Comparison of ENCODE assay signal across 9 mouse cellular contexts in the genomic region with DNA sequence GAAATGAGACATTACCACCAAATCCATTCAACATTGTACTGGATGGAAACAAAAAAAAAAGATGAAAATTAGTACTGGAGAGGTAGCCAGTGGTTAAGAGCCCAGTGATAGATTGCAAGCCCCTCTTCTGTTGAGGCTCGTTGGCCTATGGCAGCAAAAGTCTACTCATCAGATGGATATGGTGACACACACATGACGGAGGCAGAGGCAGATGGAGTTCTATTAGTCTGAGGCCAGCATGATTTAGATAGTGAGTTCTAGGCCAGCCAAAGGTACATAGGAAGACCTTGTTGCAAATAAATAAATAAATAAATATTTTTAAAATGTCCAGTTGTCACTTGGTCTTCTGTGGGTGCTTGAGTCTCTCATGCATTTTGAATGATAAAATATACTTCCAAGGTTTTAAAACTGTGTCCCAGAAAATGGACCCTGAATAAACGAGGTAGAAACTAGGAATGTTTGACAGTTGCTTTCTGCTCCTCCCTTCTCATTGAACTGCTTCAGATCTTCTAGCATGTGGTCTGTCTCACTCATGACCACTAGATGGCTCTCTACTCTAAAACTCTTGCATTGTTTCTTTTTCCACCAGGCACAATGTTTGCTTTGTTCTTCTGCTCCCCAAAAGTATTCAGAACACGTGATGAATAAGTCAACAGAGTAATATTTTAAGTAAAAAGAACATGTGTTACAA.
DNase-seq lines count a peak whose midpoint lies in the region; ATAC-seq and TF ChIP-seq lines count a peak whose summit lies in the region.
"Had no signal": no experiment of that assay in that cellular context is flagged by ENCODE, and none has a peak within 500 bp of the region (broad histone marks: within the 10 kb centered on the region; RNA-seq: fewer than 3 reads in every experiment).

No protein-coding gene starts in this region.

- no peaks in the 10 kb centered on the region for H3K9me3 ChIP-seq in heart, postnatal 0 days (replicated peaks; ENCODE audit: control insufficient read depth, low read length)
- no peaks in the 10 kb centered on the region for H3K9me3 ChIP-seq in lung, postnatal 0 days (ENCODE audit: low read length)
- H3K9me3 ChIP-seq: limb, embryonic 12.5 days had no signal

- H3K4me1 ChIP-seq in heart, postnatal 0 days (ENCODE audit: control insufficient read depth, insufficient read depth): no peaks in the 10 kb centered on the region
- no peaks in the 10 kb centered on the region for H3K4me1 ChIP-seq in lung, postnatal 0 days (ENCODE audit: insufficient read depth, low read depth, low read length)
- H3K4me1 ChIP-seq: limb, embryonic 12.5 days had no signal

- peak; percentile 51 for DNase-seq in heart, postnatal 0 days (ENCODE audit: low spot score)
- DNase-seq in heart, postnatal 36 days: no peak
- peak; percentile 6 for DNase-seq in Patski (ENCODE audit: low read depth, low spot score)
- peak; percentile 24 for DNase-seq in heart, postnatal 4 days
- DNase-seq in lung, postnatal 0 days (ENCODE audit: low spot score): peak; percentile 75
- DNase-seq in B cell, adult 2 months: no peak
- no peak for DNase-seq in natural killer cell, adult 2 months (ENCODE audit: low spot score in 2 of 2)

- peak; percentile 67 for TF ChIP-seq CTCF in heart, postnatal 0 days (IDR thresholded peaks at IDR 0.05; ENCODE audit: low read depth)
- no peak for TF ChIP-seq CTCF in C2C12 (IDR thresholded peaks at IDR 0.05; ENCODE audit: control insufficient read depth, insufficient read depth, insufficient read length)
- peak; percentile 68 for TF ChIP-seq CTCF in Patski (IDR thresholded peaks at IDR 0.05)
- peak; percentile 71 for TF ChIP-seq CTCF in lung, postnatal 0 days (IDR thresholded peaks at IDR 0.05)

- no peaks in the 10 kb centered on the region for H3K79me3 ChIP-seq in C2C12 (ENCODE audit: low read depth)

- no peak for ATAC-seq in heart, postnatal 0 days (ENCODE audit: insufficient read depth, low read depth)
- peak; percentile 60 for ATAC-seq in Patski
- peak; percentile 26 for ATAC-seq in lung, postnatal 0 days

- H3K4me2 ChIP-seq in heart, postnatal 0 days (ENCODE audit: low read depth, low read length): no peak overlapping the region
- no peak overlapping the region for H3K4me2 ChIP-seq in lung, postnatal 0 days (replicated peaks; ENCODE audit: low read depth, low read length)
- H3K4me2 ChIP-seq: limb, embryonic 12.5 days had no signal

- in situ Hi-C loops in Patski (cut with MboI; ENCODE audit: low pct_unique_long_range_greater_than_20kb): no loop called here

- CTCF ChIA-PET in Patski (lab: Charles Lee): no interaction called here

- no peak overlapping the region for H3K9ac ChIP-seq in heart, postnatal 0 days (replicated peaks; ENCODE audit: low read depth, low read length)
- no peak overlapping the region for H3K9ac ChIP-seq in lung, postnatal 0 days (replicated peaks; ENCODE audit: low read depth)
- H3K9ac ChIP-seq: limb, embryonic 12.5 days had no signal

- intact Hi-C loops in heart, postnatal 36 days (cut with DNase I): loop anchor here (5.0 kb wide), 2 partner anchors 781 to 921 kb away; no protein-coding TSS in a partner anchor

- WGBS in heart, postnatal 0 days: 48% methylated on average over 4 of the region's 4 CpGs
- WGBS in lung, postnatal 0 days: 46% methylated on average over 4 of the region's 4 CpGs

- no peak overlapping the region for H3ac ChIP-seq in C2C12 (ENCODE audit: control insufficient read depth, insufficient read length, low read depth)

- no peaks in the 10 kb centered on the region for H3K27me3 ChIP-seq in heart, postnatal 0 days (ENCODE audit: control insufficient read depth, insufficient read depth, low read length)
- H3K27me3 ChIP-seq in C2C12 (ENCODE audit: control insufficient read depth, insufficient read depth, insufficient read length): no peaks in the 10 kb centered on the region
- H3K27me3 ChIP-seq in Patski: no peaks in the 10 kb centered on the region
- no peaks in the 10 kb centered on the region for H3K27me3 ChIP-seq in lung, postnatal 0 days (replicated peaks; ENCODE audit: insufficient read depth, low read length)
- H3K27me3 ChIP-seq: limb, embryonic 12.5 days had no signal

- no peaks in the 10 kb centered on the region for H3K36me3 ChIP-seq in heart, postnatal 0 days (replicated peaks; ENCODE audit: control insufficient read depth, insufficient read depth, low read length)
- no peaks in the 10 kb centered on the region for H3K36me3 ChIP-seq in C2C12 (ENCODE audit: control insufficient read depth, insufficient read depth)
- no peaks in the 10 kb centered on the region for H3K36me3 ChIP-seq in lung, postnatal 0 days (ENCODE audit: insufficient read depth, low read length)
- H3K36me3 ChIP-seq: limb, embryonic 12.5 days had no signal

- TF ChIP-seq EP300 in heart, postnatal 0 days (IDR thresholded peaks at IDR 0.05; ENCODE audit: low read depth): no peak
- no peak for TF ChIP-seq EP300 in lung, postnatal 0 days (IDR thresholded peaks at IDR 0.05)

- no peak overlapping the region for H3K27ac ChIP-seq in heart, postnatal 0 days (ENCODE audit: low read depth)
- no peak overlapping the region for H3K27ac ChIP-seq in lung, postnatal 0 days (ENCODE audit: low read length)
- H3K27ac ChIP-seq: limb, embryonic 12.5 days had no signal

- POLR2A ChIA-PET in Patski (lab: Charles Lee): no interaction called here

- no peaks in the 10 kb centered on the region for H3K79me2 ChIP-seq in C2C12 (ENCODE audit: control insufficient read depth, insufficient read depth)

- no peak overlapping the region for H3K4me3 ChIP-seq in heart, postnatal 0 days (ENCODE audit: low read depth, low read length)
- no peak overlapping the region for H3K4me3 ChIP-seq in C2C12 (ENCODE audit: insufficient read depth, poor library complexity, severe bottlenecking)
- H3K4me3 ChIP-seq in lung, postnatal 0 days (ENCODE audit: low read depth, low read length): no peak overlapping the region
- H3K4me3 ChIP-seq: limb, embryonic 12.5 days had no signal

TF ChIP-seq in C2C12, 6 proteins besides CTCF, POLR2A, EP300 and RAD21:
- TF ChIP-seq USF1 (IDR thresholded peaks at IDR 0.05; ENCODE audit: low read depth) (peak; percentile 40), FOSL1 (IDR thresholded peaks at IDR 0.05; ENCODE audit: insufficient read depth, low read length, poor library complexity, severe bottlenecking) (no peak)

Comparison
In these comparisons a context has a peak if more than half of its experiments do, and no peak if none do; other contexts are left out.
1. DNase-seq: peak in heart, postnatal 0 days (single experiment), Patski (single experiment), heart, postnatal 4 days (single experiment) and lung, postnatal 0 days (single experiment); none in heart, postnatal 36 days (0 of 2), B cell, adult 2 months (0 of 2) and natural killer cell, adult 2 months (0 of 2).